Mouse (Mus musculus) macrophage (primary cell): ENCODE measurements around the gene Rccd1. TPM values are rescaled to one million over a fixed set of nuclear protein-coding genes. Genes with fewer than 3 reads are reported as not detected.
"Not testable (repeated sequence)": the region's sequence is repeated elsewhere in the genome, so short reads cannot be mapped to it uniquely, and the experiment has no call there.

Experiments
- H3K27ac ChIP-seq: fragments of 350-480 bp; formaldehyde crosslinking; 2 replicates; pipeline ENCODE4 v1.9.0; 2021
- H3K36me3 ChIP-seq: fragments of 350-480 bp; formaldehyde crosslinking; 2 replicates; pipeline ENCODE4 v1.9.0; 2021; ENCODE audit errors: inconsistent target
- H3K4me3 ChIP-seq: fragments of 350-480 bp; formaldehyde crosslinking; 2 replicates; pipeline ENCODE4 v1.9.0; 2021; ENCODE audit errors: inconsistent target
- H3K79me2 ChIP-seq: fragments of 350-480 bp; formaldehyde crosslinking; 2 replicates; pipeline ENCODE4 v1.9.0; 2021; ENCODE audit errors: inconsistent target
- WGBS: methylation state at CpG from one replicate; pipeline ENCODE4 v1.1.7; 2026; ENCODE audit warnings: inconsistent platforms; ENCODE audit not compliant: missing documents; 5-methylcytosine and 5-hydroxymethylcytosine counted together
- polyA plus RNA-seq: library from polyadenylated mRNA; stranded (reverse); fragments of 250-400 nt; gene quantifications from 3 replicates; pipeline ENCODE4 v1.2.4, GENCODE M21; 2018; ENCODE audit warnings: inconsistent platforms

Gene Rccd1
- polyA plus RNA-seq, 1 experiment from 2014 or later: 2.4 TPM

- Histone ChIP-seq H3K36me3 (peaks cover 53% of the 10 kb centered on the region), H3K27ac (no peak overlapping the region), H3K4me3 (no peak overlapping the region), H3K79me2 (no peaks in the 10 kb centered on the region)
- WGBS: 79% methylated on average over 2 of the region's 3 CpGs
Measured at GRCm38 (mm10) chr7:80336932-80337331, 12.7 kb upstream of the Rccd1 start.

- WGBS: 87% methylated on average over 4 of the region's 4 CpGs
- Histone ChIP-seq H3K36me3 (peaks cover 73% of the 10 kb centered on the region), H3K27ac (no peak overlapping the region), H3K4me3 (no peak overlapping the region), H3K79me2 (no peaks in the 10 kb centered on the region)
Measured at GRCm38 (mm10) chr7:80334848-80335247, 10.6 kb upstream of the Rccd1 start.

GRCm38 (mm10) chr7:80331433-80331832 is 7.2 kb upstream of the Rccd1 start:
- WGBS: 94% methylated on average over 18 of the region's 19 CpGs
- H3K4me3 ChIP-seq: no peak overlapping the region
- H3K27ac ChIP-seq: no peak overlapping the region
- H3K36me3 ChIP-seq: peaks cover 90% of the 10 kb centered on the region
- no peaks in the 10 kb centered on the region for H3K79me2 ChIP-seq

GRCm38 (mm10) chr7:80330278-80330677 is 6.0 kb upstream of the Rccd1 start:
- WGBS: 90% methylated on average over 8 of the region's 8 CpGs
- H3K36me3 ChIP-seq: peaks cover 86% of the 10 kb centered on the region

GRCm38 (mm10) chr7:80326076-80326475 is 1.8 kb upstream of the Rccd1 start:
- Histone ChIP-seq H3K79me2 (no peaks in the 10 kb centered on the region), H3K36me3 (peaks cover 44% of the 10 kb centered on the region), H3K27ac (no peak overlapping the region), H3K4me3 (no peak overlapping the region)
- WGBS: 91% methylated on average over 15 of the region's 19 CpGs

More at GRCm38 (mm10) chr7:80330278-80330677, 6.0 kb upstream of the Rccd1 start:
- Histone ChIP-seq H3K4me3 (no peak overlapping the region), H3K79me2 (no peaks in the 10 kb centered on the region), H3K27ac (no peak overlapping the region)

- no peaks in the 10 kb centered on the region for H3K79me2 ChIP-seq
- peaks cover 37% of the 10 kb centered on the region for H3K36me3 ChIP-seq
- 94% methylated on average over 16 of the region's 16 CpGs for WGBS
- H3K27ac ChIP-seq: no peak overlapping the region
- H3K4me3 ChIP-seq: no peak overlapping the region
Measured at GRCm38 (mm10) chr7:80325292-80325868, 1.1 kb upstream of the Rccd1 start.

GRCm38 (mm10) chr7:80324816-80325119 is 514 bp upstream of the Rccd1 start:
- 83% methylated on average over 2 of the region's 5 CpGs for WGBS
- H3K27ac ChIP-seq, H3K4me3 ChIP-seq, H3K79me2 ChIP-seq: not testable (repeated sequence)
- peaks cover 32% of the 10 kb centered on the region; the same call in 1 of the 2 replicates for H3K36me3 ChIP-seq

GRCm38 (mm10) chr7:80323336-80323735 is 918 bp downstream of the Rccd1 start:
- WGBS: 24% methylated on average over 8 of the region's 8 CpGs
- H3K79me2 ChIP-seq: no peaks in the 10 kb centered on the region
- peak overlapping the region; percentile 54; the same call in 1 of the 2 replicates for H3K27ac ChIP-seq
- H3K4me3 ChIP-seq: peak overlapping the region; percentile 55
- H3K36me3 ChIP-seq: peaks cover 23% of the 10 kb centered on the region; the same call in 1 of the 2 replicates

GRCm38 (mm10) chr7:80319846-80320496 is 4.3 kb downstream of the Rccd1 start:
- Histone ChIP-seq H3K4me3 (no peak overlapping the region), H3K27ac (no peak overlapping the region), H3K79me2 (no peaks in the 10 kb centered on the region), H3K36me3 (0 out of 2 replicates have a peak, but pooled peaks cover 4% of the 10 kb centered on the region)
- WGBS: 92% methylated on average over 18 of the region's 19 CpGs

GRCm38 (mm10) chr7:80318670-80319069 is 5.6 kb downstream of the Rccd1 start:
- Histone ChIP-seq H3K36me3 (peaks cover 8% of the 10 kb centered on the region; the same call in 1 of the 2 replicates), H3K4me3 (no peak overlapping the region), H3K27ac (no peak overlapping the region), H3K79me2 (no peaks in the 10 kb centered on the region)
- WGBS: 100% methylated on average over 4 of the region's 4 CpGs

- Histone ChIP-seq H3K36me3 (peaks cover 8% of the 10 kb centered on the region; the same call in 1 of the 2 replicates), H3K79me2 (no peaks in the 10 kb centered on the region), H3K4me3 (no peak overlapping the region), H3K27ac (no peak overlapping the region)
- WGBS: 78% methylated on average over 1 of the region's 1 CpGs
Measured at GRCm38 (mm10) chr7:80317439-80318115, 6.7 kb downstream of the Rccd1 start.

- 83% methylated on average over 2 of the region's 2 CpGs for WGBS
- H3K36me3 ChIP-seq: peaks cover 8% of the 10 kb centered on the region; the same call in 1 of the 2 replicates
- no peaks in the 10 kb centered on the region for H3K79me2 ChIP-seq
- no peak overlapping the region for H3K4me3 ChIP-seq
- H3K27ac ChIP-seq: no peak overlapping the region
Measured at GRCm38 (mm10) chr7:80315733-80316132, 8.5 kb downstream of the Rccd1 start.

GRCm38 (mm10) chr7:80310771-80311170 is 13.5 kb downstream of the Rccd1 start:
- peaks cover 4% of the 10 kb centered on the region; the same call in 1 of the 2 replicates for H3K36me3 ChIP-seq
- 87% methylated on average over 7 of the region's 7 CpGs for WGBS
- H3K27ac ChIP-seq: no peak overlapping the region
- H3K4me3 ChIP-seq: no peak overlapping the region
- H3K79me2 ChIP-seq: no peaks in the 10 kb centered on the region

GRCm38 (mm10) chr7:80307766-80308165 is 16.5 kb downstream of the Rccd1 start:
- Histone ChIP-seq H3K36me3 (no peaks in the 10 kb centered on the region), H3K4me3 (no peak overlapping the region), H3K79me2 (no peaks in the 10 kb centered on the region), H3K27ac (no peak overlapping the region)
- 83% methylated on average over 3 of the region's 3 CpGs for WGBS

GRCm38 (mm10) chr7:80301522-80301921 is 22.7 kb downstream of the Rccd1 start:
- H3K36me3 ChIP-seq: no peaks in the 10 kb centered on the region
- peaks cover 57% of the 10 kb centered on the region for H3K79me2 ChIP-seq
- no peak overlapping the region for H3K27ac ChIP-seq
- 100% methylated on average over 2 of the region's 2 CpGs for WGBS
- no peak overlapping the region for H3K4me3 ChIP-seq
